Mouse (Mus musculus): ENCODE measurements around the gene Ybx2. TPM values are rescaled to one million over a fixed set of nuclear protein-coding genes. Genes with fewer than 3 reads are reported as not detected.
A peak's percentile ranks its signal among the peaks of the same experiment; 100 is the strongest.
"Not testable (repeated sequence)": the region's sequence is repeated elsewhere in the genome, so short reads cannot be mapped to it uniquely, and the experiment has no call there.

Gene Ybx2
- total RNA-seq, 2 experiments from 2014 or later, result 14.2 to 32.6 TPM

DNA sequence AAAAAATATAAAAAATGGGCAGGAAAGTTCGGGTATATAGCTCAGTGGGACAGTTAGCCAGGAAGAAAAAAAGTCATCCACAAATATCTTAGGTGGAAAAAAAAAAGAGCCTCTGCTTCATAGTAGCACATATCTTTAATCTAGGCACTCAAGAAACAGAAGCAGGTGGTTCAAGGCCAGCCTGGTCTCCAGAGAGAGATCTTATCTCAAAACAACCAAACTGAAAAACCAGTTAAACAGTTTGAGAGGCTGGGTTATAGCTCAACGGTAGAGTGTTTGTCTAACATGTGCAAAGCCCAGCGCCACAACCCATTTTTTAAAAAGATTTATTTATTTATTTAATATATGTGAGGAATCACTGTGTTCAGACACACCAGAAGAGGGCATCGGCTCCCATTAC is 2.5 kb upstream of the Ybx2 start:
- no peak for DNase-seq (ENCODE audit: low spot score in 2 of 2)

DNA sequence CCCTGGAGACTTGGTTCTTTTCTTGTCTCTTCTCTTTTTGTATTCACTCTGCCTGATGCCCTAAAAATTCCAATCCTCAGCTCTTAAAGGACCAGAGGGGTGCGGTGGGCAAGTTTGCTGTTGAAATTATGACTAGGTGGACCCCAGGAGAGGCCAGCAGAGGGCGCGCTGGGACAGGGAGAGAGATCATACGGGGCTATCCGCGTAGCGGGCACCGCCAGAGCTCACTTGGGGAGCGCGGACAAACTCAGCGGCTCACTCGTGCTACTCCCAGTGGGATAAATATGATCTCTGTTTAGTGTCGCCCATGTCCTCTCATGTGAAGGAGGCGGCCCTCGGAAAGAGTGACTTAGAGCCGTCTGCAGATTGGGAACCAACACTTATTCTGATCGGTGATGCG is 1.4 kb upstream of the Ybx2 start:
- DNase-seq (ENCODE audit: low spot score in 2 of 2), result peak; percentile 95 to 98

DNA sequence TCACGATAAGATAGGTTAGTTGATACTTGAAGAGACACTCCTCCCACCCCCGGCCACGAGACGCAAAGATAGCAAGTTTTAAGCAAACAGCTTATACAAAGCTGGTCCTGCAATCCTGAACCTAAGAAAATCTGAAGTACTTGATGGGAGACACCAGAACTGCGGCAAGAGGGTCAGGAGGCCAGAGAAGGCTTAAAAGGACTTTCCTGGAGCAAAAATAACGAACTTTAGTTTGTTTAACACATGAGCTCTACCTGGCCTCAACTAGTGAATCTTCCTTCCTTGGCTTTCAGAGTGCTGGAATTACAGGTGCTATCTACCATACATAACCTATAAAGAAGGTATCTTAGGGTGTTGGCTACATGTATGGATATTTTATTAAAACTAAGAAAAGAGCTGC is 915 bp upstream of the Ybx2 start:
- no peak for DNase-seq (ENCODE audit: low spot score in 2 of 2)

DNA sequence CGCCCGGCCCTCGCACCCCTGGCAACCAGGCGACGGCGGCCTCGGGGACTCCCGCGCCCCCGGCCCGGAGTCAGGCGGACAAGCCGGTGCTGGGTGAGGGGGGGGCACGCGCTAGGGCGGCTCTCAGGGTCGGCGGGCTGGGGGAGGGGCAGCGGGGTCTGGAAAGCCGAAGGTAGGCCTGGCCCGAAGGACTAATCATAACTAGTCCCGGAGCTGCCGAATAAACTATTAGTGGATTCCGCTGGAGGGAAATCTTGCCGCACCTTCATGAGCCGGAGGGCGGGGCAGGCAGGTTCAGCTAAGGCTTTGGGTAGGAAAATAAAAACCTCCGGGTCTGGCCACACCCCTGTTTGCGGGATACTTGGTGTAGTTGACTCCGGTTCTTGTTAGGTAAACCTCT is 560 bp downstream of the Ybx2 start:
- no peak for DNase-seq (ENCODE audit: low spot score in 2 of 2)

DNA sequence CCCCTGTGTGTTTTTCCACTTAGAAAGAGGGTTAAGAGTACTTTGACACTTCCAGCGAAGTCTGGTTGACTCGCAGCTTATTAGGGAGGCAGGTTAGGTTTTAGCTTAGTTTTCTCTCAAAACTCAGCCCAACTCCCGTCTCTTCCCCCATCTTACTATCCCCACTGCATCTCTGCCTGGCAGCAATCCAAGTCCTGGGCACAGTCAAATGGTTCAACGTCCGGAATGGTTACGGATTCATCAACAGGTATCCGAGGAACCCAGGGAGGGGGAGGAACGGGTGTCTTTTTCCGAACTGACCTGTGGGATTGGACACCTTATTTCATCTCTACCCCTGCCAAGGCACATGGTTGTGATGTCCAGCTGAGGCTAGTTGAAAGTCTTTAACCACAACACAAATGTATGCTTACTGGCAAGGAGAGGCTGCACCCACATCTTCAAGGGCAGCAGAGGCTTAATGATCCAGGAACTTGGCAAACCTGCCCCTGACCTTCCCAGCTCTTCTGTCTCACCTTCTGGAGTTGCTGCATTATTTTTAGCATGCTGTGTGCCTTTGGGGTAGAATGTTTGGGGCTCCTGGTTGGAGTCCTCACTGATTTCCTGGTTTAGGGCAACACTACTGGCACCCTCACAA is 1.2 kb downstream of the Ybx2 start:
- DNase-seq (ENCODE audit: low spot score in 2 of 2), result no peak

DNA sequence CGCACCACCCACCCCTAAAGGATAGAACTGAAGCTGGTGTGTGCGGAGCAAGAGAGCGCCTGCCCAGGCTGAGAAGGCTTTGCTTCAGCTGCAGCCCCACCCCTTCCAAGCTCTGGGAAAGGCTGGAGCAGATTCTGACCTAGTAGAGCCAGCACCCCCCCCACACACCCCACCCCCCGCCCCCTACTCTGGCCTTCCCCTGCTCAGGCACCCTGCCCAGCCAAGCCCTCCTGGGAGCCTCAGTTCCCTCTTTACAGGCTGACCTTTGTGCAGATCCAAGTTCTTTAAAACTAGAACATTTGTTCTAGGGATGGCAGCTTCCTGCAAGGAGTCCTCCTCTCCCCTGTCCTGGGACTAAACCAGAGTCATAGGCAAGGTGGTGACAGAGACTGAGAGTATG is 1.8 kb downstream of the Ybx2 start:
- no peak for DNase-seq (ENCODE audit: low spot score in 2 of 2)

DNA sequence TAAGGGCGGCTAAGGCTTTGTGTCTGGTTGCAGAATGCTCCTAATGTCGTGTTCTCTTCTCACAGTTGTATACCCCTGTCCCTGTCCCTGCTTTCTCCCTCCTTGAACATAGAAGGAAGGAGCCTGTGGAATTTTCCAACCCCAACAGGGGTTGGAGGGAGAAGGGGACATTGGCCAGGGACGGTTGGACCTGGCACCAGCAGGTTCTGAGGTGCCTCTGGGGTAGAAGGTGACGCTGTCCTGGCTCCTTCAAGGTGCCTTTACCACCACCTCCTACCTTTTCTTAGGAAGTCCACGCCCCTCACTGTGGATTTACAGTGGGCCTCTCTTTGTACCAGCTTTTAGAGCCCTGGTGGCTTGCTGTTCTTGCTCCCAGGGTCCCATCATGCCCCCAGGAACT is 2.2 kb downstream of the Ybx2 start:
- DNase-seq (ENCODE audit: low spot score in 2 of 2), result no peak

DNA sequence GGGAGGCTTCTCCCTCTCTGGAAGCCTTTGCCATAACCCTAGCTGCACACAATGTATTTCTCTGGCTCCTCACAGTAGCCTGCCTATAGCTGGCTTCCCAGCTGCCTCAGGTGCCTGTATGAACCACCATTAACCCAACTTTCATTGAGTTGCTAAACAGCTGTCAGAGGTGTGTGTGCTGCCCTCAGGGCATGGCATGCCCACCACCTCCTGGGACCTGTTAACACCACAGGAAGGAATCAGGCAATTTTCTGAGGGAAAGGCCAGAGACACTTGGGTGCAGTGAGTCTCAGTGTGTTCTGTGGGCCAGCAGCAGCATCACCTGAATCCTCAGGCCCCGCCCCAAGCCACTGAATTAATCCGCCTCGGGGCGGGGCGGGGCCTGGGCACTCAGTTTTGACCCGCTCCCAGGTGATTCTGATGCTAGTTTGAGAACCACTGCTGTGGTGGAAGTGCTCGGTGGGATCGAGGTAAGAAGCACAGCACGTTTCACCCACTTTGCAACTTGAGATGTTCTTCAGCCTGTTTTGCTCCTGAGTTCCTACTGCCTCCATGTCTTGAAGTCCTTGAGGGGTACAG is 2.9 kb downstream of the Ybx2 start:
- DNase-seq (ENCODE audit: low spot score in 2 of 2), result no peak

DNA sequence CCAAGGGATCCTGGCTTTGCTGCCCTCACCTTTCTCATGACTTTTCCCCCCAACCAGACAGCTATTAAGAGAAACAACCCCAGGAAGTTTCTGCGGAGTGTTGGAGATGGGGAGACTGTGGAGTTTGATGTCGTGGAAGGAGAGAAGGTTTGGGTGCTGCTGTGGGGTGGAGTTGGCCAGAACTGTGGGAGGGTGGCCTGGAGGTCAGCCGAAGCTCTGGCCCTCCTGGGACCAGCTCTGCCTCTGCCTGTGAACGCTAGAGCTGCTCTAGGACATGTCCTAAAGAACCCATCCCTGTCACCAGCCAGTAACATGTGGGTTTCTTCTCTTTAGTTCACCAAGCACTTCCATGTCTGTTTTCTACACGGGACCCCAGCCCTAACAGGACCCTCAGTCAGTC is 3.6 kb downstream of the Ybx2 start:
- no peak for DNase-seq (ENCODE audit: low spot score in 2 of 2)

DNA sequence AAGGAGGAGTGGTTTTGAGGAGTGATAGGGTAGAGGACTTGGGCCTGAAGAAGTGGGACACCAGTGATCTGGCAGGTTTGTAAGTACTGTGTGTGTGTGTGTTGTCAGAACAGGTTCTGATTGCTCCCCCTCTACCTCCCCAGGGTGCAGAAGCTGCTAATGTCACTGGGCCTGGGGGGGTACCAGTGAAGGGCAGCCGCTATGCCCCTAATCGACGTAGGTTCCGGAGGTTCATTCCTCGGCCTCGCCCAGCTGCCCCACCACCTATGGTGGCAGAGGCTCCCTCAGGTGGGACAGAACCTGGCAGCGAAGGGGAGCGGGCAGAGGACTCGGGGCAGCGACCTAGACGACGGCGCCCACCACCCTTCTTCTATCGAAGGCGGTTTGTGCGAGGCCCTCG is 4.1 kb downstream of the Ybx2 start:
- no peak for DNase-seq (ENCODE audit: low spot score in 2 of 2)

DNA sequence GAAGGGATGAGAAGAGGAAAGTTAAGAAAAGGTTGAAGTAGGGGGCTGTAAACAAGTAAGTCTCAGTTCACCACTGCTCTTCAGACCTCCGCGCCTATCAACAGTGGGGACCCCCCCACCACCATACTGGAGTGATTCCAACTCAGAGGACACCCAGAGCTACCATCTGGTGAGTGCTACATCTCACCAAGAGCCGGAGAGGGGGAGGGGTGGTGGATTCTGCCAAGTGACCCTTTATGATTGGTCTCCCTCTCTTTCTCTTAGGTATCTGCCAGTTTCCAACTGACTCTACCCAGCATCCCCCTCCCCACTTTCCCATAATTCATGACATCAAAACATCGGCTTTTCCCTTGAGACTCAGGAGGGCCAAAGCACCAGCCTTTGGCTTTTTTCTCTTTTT is 5.4 kb downstream of the Ybx2 start:
- no peak for DNase-seq (ENCODE audit: low spot score in 2 of 2)

DNA sequence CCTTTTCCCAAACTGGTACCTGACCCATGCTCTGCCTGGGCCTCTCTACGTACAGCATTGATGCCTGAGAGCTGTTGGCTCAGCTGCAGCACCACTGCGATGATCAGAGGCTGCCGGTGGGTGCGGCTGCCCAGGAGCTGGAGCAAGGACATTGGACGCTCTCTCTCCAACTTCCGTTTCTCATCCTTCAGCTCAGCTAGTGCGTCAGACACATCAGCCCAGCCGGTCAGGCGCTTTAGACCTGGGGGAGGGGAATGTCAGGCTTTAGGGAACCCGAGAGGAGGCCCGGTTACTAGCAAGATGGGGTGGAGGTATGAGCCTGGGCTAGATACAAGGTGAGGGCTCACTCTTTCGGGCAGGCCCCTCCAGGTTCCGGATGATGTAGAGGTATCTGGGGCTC is 9.6 kb downstream of the Ybx2 start:
- no peak for DNase-seq (ENCODE audit: low spot score in 2 of 2)

DNA sequence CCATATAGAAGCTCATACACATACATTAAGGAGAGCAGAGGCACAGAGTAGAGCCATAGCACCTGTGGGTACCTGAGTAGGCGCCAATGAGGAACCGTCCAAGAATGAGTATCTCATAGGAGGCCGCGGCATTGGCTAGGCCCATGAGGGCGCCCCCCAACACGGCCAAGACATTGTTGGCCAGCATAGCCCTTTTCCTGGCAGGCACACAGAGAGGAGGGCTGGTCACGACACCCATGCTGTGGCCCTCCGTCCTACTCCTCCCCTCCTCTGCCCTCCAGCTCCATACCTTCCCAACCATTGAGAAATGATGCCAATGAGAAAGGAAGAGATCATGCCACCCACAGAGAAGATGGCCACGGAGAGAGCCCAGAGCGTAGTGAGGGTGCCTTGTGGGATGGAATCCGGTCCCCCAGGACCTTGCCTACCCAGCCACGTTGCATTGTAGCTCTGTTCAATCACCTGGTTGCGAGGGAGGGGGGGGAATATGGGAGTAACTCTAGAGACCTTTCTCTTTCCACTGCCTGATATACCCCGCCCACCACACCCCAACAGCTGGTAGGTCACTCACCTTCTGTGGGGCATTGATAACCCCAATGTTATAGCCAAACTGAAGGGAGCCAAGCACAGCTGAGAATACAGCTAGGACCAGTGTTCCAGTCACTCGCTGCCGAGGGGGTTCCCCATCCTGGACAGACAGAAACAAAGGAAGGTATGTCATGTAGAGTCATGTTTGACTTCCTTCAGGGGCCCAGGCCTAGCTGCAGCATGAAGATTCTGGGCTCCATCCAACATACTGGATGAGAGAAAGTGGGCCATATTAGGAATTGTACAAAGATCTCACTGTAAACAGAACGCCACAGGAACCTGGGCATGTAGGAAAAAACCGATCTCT is 10.6 kb downstream of the Ybx2 start:
- DNase-seq (ENCODE audit: low spot score in 2 of 2), result no peak

DNA sequence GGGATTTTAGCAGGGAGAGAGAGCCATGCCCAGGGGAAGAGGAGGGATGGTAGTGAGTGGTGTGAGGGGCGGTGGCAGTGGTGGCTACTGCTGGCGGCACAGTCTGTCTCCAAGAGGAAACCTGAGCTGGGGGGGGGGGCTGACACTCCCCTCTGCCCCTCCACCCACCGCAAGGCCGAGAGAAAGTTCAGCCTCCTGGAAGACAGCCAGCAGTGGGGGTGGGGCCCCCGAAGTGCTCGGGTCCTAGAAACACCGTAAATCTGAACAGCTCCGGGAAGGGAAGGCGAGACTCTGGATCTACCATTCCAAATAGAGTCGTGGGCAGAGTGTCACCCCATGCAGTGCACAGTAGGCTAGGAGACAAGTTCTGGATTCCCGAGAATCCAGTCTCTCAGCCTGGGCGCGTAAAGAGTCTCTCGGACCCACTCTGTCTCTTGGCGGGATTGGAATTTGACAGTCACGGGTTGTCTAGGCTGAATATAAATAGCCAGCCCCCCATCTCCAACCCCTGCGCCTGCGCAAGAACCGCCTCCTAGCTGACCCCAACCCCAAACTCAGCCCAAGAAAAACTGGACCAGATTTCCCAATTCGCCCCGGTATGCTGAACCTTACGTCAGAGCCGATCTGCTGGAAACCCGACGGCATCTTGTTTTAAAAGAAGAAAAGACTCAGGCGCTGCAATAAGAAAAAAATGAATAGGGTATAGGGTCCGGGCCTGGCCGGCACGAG is 11.9 kb downstream of the Ybx2 start:
- peak; percentile 43 to 61 for DNase-seq (ENCODE audit: low spot score in 2 of 2)

DNA sequence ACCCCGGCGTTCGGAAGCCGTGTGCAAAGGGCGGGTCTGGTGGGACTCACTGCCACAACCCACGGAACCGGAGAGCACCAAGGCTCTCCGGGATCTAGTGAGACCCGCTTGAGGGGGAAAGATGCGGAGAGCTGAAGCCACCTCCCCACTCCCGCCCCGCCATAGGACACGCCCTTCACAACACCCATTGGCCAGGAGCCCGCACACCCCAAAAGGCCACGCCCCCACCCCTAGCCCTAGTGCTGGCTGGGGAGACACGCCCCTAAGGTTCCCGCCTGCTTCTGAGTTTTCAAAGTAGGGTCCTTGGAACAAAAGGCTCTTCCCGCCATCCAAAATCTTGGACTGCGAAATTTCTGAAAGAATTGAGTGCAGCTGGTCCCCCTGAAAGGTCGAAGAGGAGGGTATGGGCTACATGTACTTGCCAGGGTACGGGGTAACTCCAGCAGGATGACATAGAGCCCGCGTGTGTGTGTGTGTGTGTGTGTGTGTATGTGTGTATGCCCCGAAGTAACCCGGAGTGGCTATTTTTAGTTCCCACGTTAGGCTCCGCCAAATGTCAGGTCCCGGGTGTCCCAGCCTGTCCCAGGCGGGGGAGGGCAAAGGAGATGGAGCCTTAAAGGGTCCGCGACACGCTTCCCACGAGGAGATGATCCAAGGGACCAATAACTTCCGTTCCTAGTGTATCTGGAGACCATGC is 12.6 kb downstream of the Ybx2 start, which contains the start of gene Slc2a4:
Slc2a4 (minus strand) TSS at position 123 of the 697 bp plus-strand sequence.
- peak; percentile 84 to 87 for DNase-seq (ENCODE audit: low spot score in 2 of 2)

DNA sequence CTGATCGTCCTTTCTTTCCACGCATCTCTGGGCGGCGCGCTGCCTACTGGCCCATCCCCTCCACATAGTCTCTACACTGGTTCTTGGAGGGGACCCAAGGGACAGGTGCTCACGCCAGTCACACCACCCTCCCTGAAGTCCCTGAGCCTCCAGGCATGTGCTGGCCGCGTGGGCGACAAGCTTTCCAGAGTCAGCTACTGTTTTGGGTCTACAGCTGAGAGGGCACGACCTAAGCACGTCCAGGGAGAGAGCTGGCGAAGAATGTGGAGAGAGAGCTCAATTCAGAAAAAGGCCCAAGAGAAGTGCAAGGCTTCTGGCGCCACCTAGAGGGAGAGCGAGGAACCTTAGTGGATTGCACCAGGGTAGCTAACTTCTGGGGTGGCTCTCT is 13.2 kb downstream of the Ybx2 start:
- DNase-seq (ENCODE audit: low spot score in 2 of 2), result peak; percentile 84 to 88

DNA sequence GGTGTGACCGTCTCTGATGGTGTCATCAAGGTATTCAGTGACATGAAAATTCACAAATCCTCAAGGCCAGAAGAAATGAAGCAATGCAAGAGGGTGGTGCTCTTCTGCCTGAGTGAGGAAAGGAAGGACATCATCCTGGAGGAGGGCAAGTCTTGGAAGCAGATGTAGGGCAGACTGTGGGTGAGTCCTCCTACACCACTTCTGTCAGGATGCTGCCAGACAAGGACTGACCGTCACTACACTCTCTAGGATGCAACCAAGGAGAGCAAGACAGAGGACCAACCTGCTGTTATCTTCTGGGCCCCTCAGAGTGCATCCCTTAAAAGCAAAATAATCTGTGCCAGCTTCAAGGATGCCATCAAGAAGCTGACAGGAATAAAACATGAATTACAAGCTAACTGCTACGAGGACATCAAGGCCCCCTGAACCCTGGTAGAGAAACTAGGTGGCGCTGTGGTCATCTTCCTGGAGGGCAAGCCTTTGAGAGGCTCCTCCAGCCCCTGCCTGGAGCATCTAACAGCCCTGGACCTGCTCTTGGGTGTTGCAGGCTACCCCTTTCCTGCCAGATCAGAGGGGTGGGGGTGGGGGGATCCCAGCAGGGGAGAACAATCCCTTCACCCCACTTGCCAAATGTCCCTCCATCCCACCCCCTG is 15.3 kb downstream of the Ybx2 start:
- DNase-seq (ENCODE audit: low spot score in 2 of 2), result no peak

DNA sequence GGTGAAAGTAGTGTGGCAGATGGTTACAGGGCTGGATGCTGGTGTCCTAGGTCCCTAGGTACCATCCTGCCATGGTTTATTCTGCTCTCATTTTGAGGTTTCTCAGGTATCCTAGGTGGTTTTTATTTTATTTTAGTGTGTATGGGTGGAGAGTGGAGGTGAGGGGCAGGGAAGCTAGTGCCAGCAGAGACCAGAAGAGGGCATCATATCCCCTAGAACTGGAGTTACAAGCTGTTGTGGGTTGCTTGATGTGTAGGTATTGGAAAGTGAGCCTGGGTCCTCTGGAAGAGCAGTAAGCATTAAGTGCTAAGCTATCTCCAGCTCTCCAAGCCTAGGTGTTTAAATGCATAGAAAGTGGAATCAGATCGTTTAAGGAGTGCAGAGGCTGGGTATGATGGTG is 16.7 kb downstream of the Ybx2 start:
- DNase-seq (ENCODE audit: low spot score in 2 of 2), result no peak

DNA sequence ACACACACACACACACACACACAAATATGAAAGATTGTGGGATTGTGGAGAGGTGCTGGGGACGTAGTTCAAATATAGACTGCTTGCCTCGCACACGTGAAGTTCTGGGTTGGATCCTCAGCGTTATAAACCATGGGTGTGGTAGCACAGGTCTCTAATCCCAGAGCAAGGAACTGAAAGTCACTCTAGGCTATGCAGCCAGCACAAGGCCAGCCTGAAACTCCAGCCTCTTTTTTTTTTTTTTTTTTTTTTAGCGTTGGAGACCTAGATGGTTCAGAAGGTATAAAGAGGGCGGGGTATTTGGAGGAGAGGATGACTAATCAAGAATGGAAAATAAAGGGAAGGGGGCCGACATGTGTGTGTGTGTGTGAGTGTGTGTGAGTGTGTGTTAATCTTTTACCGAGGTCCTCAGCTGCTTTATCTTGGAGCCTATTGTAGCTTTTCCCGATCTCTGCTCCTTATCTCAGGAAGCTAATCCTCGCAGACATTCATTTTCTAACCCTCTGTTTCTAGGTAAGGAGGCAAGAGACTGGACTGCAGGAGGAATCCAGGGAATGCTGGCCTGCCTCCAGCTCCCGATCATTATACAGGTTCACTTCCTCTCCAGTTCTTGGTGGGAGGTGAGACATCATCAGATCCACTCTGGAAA is 17.8 kb downstream of the Ybx2 start:
- no peak for DNase-seq (ENCODE audit: low spot score in 2 of 2)

DNA sequence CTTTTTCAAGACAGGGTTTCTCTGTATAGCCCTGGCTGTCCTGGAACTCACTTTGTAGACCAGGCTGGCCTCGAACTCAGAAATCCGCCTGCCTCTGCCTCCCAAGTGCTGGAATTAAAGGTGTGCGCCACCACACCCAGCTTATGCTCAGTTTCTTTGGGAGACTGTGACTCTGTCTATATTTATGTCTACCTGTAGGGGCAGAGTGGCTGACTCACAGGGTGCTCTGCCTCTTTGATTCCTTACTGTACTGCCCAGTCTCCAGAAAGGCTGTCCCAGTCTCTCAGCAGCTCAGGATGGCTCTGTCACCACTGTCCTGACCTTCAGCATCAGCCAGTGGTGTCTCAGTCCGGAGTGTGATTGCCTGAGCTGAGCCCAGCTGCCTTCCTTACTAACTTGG is 20.0 kb downstream of the Ybx2 start:
- DNase-seq (ENCODE audit: low spot score in 2 of 2), result not testable (repeated sequence)
